Mouse (Mus musculus): ENCODE results near the gene Nhlrc1.

DNA sequence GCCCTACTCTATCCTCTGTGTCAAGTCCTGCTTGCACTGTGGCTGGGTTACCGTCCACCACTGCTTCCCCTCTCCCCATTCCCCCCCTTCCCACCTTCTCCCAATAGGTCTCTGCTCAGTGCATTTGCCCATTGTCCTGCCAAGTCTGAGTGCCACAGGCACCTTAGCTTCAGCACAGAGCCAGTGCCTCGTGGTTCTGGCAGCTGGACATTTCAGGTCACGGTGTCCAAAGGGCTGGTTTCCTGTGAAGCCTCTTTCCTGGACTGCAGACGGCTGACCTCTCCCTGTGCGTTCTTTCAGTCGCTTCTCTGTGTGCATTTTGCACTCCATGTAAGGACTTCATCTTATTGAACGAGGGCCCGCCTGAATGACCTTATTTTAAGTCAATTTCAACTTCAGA lies 26.7 kb downstream of the Nhlrc1 start:
- TF ChIP-seq CTCF (IDR thresholded peaks at IDR 0.05; ENCODE audit: low read depth, low read length) (no peak), POLR2A (IDR thresholded peaks at IDR 0.05; ENCODE audit: insufficient read depth, low read length) (no peak), EP300 (IDR thresholded peaks at IDR 0.05; ENCODE audit: insufficient read depth, low read depth, low read length) (no peak)
